Mouse (Mus musculus) MEL (cell line): ENCODE results near the gene Ezh1. TPM values are rescaled to one million over a fixed set of nuclear protein-coding genes. Genes with fewer than 3 reads are reported as not detected.

Experiments
- DNase-seq: peaks from one replicate; pipeline ENCODE4 v3.0.0; 2011; ENCODE audit warnings: low read depth, low spot score
- H3K27ac ChIP-seq: 2 replicates; pipeline ENCODE4 v1.5.1; 2012; ENCODE audit warnings: low read depth, mild to moderate bottlenecking, control low read depth, low read length, moderate library complexity; ENCODE audit not compliant: control insufficient read depth
- H3K27me3 ChIP-seq, 2 experiments: fragments of 150-350 bp in 1 of 2; sonication (generic) in 1 of 2; 2 replicates each; pipeline ENCODE4 v1.6.1; 2012; ENCODE audit warnings: low read length in 2 of 2, mild to moderate bottlenecking in 2 of 2, improper control_type of control experiment in 1 of 2, moderate library complexity in 1 of 2; ENCODE audit not compliant: insufficient read depth in 2 of 2, control insufficient read depth in 1 of 2
- H3K36me3 ChIP-seq, 2 experiments: 2 replicates each; pipeline ENCODE4 v1.6.1; 2012 to 2014; ENCODE audit warnings: low read length in 2 of 2, improper control_type of control experiment in 1 of 2, inconsistent platforms in 1 of 2, mild to moderate bottlenecking in 1 of 2; ENCODE audit not compliant: insufficient read depth in 2 of 2, control insufficient read depth in 1 of 2
- H3K4me1 ChIP-seq, 2 experiments: fragments of 150-350 bp in 1 of 2; sonication (generic) in 1 of 2; 2 replicates each; pipeline ENCODE4 v1.6.1; 2012; ENCODE audit warnings: low read length in 2 of 2, improper control_type of control experiment in 1 of 2, mild to moderate bottlenecking in 1 of 2; ENCODE audit not compliant: insufficient read depth in 2 of 2, control insufficient read depth in 1 of 2
- H3K4me3 ChIP-seq, 2 experiments: fragments of 150-350 bp in 1 of 2; sonication (generic) in 1 of 2; 2 replicates each; pipeline ENCODE4 v1.5.1; 2012; ENCODE audit warnings: low read depth in 2 of 2, low read length in 2 of 2, mild to moderate bottlenecking in 2 of 2, moderate library complexity in 2 of 2, control low read depth in 1 of 2, improper control_type of control experiment in 1 of 2; ENCODE audit not compliant: control insufficient read depth in 1 of 2, insufficient read depth in 1 of 2
- H3K79me2 ChIP-seq: 2 replicates; pipeline ENCODE4 v1.6.1; 2012; ENCODE audit warnings: mild to moderate bottlenecking, low read length, moderate library complexity; ENCODE audit not compliant: control insufficient read depth, poor library complexity, insufficient read depth
- H3K9ac ChIP-seq: 2 replicates; pipeline ENCODE4 v1.6.1; 2012; ENCODE audit warnings: low read depth, mild to moderate bottlenecking, control low read depth, low read length, moderate library complexity; ENCODE audit not compliant: control insufficient read depth, poor library complexity, severe bottlenecking
- H3K9me3 ChIP-seq: fragments of 150-350 bp; sonication (generic); replicated peaks from 2 replicates; pipeline ENCODE4 v1.6.1; 2012; ENCODE audit warnings: mild to moderate bottlenecking, low read length, improper control_type of control experiment, moderate library complexity; ENCODE audit not compliant: insufficient read depth
- CHD1 ChIP-seq: IDR thresholded peaks from 2 replicates; pipeline ENCODE4 v1.6.1; 2012; ENCODE audit warnings: low read depth, mild to moderate bottlenecking, inconsistent platforms, low read length, improper control_type of control experiment
- E2F4 ChIP-seq: IDR thresholded peaks from 2 replicates; pipeline ENCODE4 v1.6.1; 2011; ENCODE audit warnings: low read depth, low read length, improper control_type of control experiment, borderline replicate concordance
- ETS1 ChIP-seq: IDR thresholded peaks from 2 replicates; pipeline ENCODE4 v1.6.1; 2012; ENCODE audit warnings: low read depth, mild to moderate bottlenecking, inconsistent platforms, low read length, improper control_type of control experiment, moderate library complexity
- GABPA ChIP-seq: IDR thresholded peaks from 2 replicates; pipeline ENCODE4 v1.6.1; 2012; ENCODE audit warnings: low read depth, mild to moderate bottlenecking, inconsistent platforms, low read length, improper control_type of control experiment, moderate library complexity
- GATA1 ChIP-seq: IDR thresholded peaks from 2 replicates; pipeline ENCODE4 v1.6.1; 2011; ENCODE audit warnings: low read depth, low read length, improper control_type of control experiment
- KAT2A ChIP-seq: conservative IDR thresholded peaks from 2 replicates; pipeline ENCODE4 v1.6.1; 2012; ENCODE audit warnings: low read depth, low read length, improper control_type of control experiment, inconsistent platforms
- MAFK ChIP-seq: IDR thresholded peaks from 2 replicates; pipeline ENCODE4 v1.6.1; 2011; ENCODE audit warnings: low read depth, mild to moderate bottlenecking, low read length, improper control_type of control experiment, borderline replicate concordance
- MAZ ChIP-seq: IDR thresholded peaks from 2 replicates; pipeline ENCODE4 v1.6.1; 2012; ENCODE audit warnings: low read depth, mild to moderate bottlenecking, inconsistent platforms, low read length, improper control_type of control experiment
- MYB ChIP-seq: IDR thresholded peaks from 2 replicates; pipeline ENCODE4 v1.6.1; 2011; ENCODE audit warnings: mild to moderate bottlenecking, low read depth, low read length, improper control_type of control experiment
- NELFE ChIP-seq: IDR thresholded peaks from 2 replicates; pipeline ENCODE4 v1.6.1; 2011; ENCODE audit warnings: low read depth, low read length, improper control_type of control experiment
- POLR2AphosphoS2 ChIP-seq: IDR thresholded peaks from 2 replicates; pipeline ENCODE4 v1.6.1; 2011; ENCODE audit warnings: low read length, improper control_type of control experiment
- RAD21 ChIP-seq: IDR thresholded peaks from 2 replicates; pipeline ENCODE4 v1.6.1; 2011; ENCODE audit warnings: mild to moderate bottlenecking, low read depth, low read length, improper control_type of control experiment
- SIN3A ChIP-seq: IDR thresholded peaks from 2 replicates; pipeline ENCODE4 v1.6.1; 2012; ENCODE audit warnings: low read length, improper control_type of control experiment, inconsistent platforms
- TBP ChIP-seq: IDR thresholded peaks from 2 replicates; pipeline ENCODE4 v1.8.0; 2011; ENCODE audit warnings: low read depth, low read length, improper control_type of control experiment
- TCF12 ChIP-seq: IDR thresholded peaks from 2 replicates; pipeline ENCODE4 v1.6.1; 2014; ENCODE audit warnings: low read depth, mild to moderate bottlenecking, inconsistent platforms, low read length, improper control_type of control experiment, moderate library complexity
- UBTF ChIP-seq: IDR thresholded peaks from 2 replicates; pipeline ENCODE4 v1.6.1; 2012; ENCODE audit warnings: low read depth, mild to moderate bottlenecking, inconsistent platforms, low read length, improper control_type of control experiment, moderate library complexity, borderline replicate concordance; ENCODE audit not compliant: insufficient read depth
- USF2 ChIP-seq, 2 experiments: IDR thresholded peaks; 2 replicates each; pipeline ENCODE4 v1.6.1; 2011 to 2012; ENCODE audit warnings: improper control_type of control experiment in 2 of 2, low read length in 2 of 2, borderline replicate concordance in 1 of 2, inconsistent platforms in 1 of 2, low read depth in 1 of 2, mild to moderate bottlenecking in 1 of 2; ENCODE audit not compliant: insufficient read depth in 1 of 2
- polyA plus RNA-seq, 2 experiments: library from polyadenylated mRNA; stranded (reverse) in 1 of 2; unstranded in 1 of 2; fragments of >175 nt in 1 of 2; fragments of >200 nt in 1 of 2; gene quantifications; 2 replicates each; pipeline versions ENCODE4 v1.2.1 to v1.2.4; 2012; ENCODE audit warnings: low replicate concordance in 2 of 2, low read depth in 1 of 2; ENCODE audit not compliant: insufficient read length in 2 of 2, insufficient read depth in 1 of 2, missing spikeins in 1 of 2
- total RNA-seq: library from RNA; depleted of rRNA; stranded (reverse); fragments of 300-350 nt; gene quantifications from 2 replicates; pipeline ENCODE4 v1.2.3, GENCODE M21; 2012

Ezh1 gene
- total and polyA plus RNA-seq, 3 experiments = 5.0 to 8.4 TPM; not detected in 1

GRCm38 (mm10) chr11:101200986-101201385, 25.3 kb downstream of the Ezh1 start (continued):
- TF ChIP-seq UBTF = no peak
- TF ChIP-seq, all 39 proteins: peak for 4

- H3K36me3 ChIP-seq = no peaks in the 10 kb centered on the region; a peak in 1 of 4 replicates
- H3K9me3 ChIP-seq = no peaks in the 10 kb centered on the region
- no peak overlapping the region for H3K27ac ChIP-seq
- H3K4me3 ChIP-seq = no peak overlapping the region
- no peaks in the 10 kb centered on the region for H3K27me3 ChIP-seq
- no peaks in the 10 kb centered on the region for H3K79me2 ChIP-seq
- H3K9ac ChIP-seq = no peak overlapping the region
- DNase-seq = no peak
- H3K4me1 ChIP-seq = no peaks in the 10 kb centered on the region
- 0 out of 2 replicates have a peak, but pooled peaks have one; percentile 19 for TF ChIP-seq GATA1
- TF ChIP-seq SIN3A = no peak
- no peak for TF ChIP-seq E2F4
- no peak for TF ChIP-seq MYB
- no peak for TF ChIP-seq USF2 (IDR thresholded peaks at IDR 0.05; ENCODE audit: borderline replicate concordance in 1 of 2, insufficient read depth in 1 of 2, low read depth in 1 of 2, low read length in 2 of 2)
- TF ChIP-seq KAT2A = no peak
- TF ChIP-seq GABPA = no peak
- TF ChIP-seq ETS1 = no peak
These were observed 26.7 kb downstream of the Ezh1 start for GRCm38 (mm10) chr11:101199555-101199954.

- peaks cover 0 to 3% of the 10 kb centered on the region in 2 experiments; a peak in 3 of 4 replicates for H3K36me3 ChIP-seq
- DNase-seq = no peak
These were observed 30.1 kb downstream of the Ezh1 start for GRCm38 (mm10) chr11:101196175-101196574.

GRCm38 (mm10) chr11:101195571-101195970, 30.7 kb downstream of the Ezh1 start:
- Histone ChIP-seq H3K4me1 (peaks cover 4 to 11% of the 10 kb centered on the region in 2 experiments; a peak in 3 of 4 replicates), H3K27ac (no peak overlapping the region), H3K9ac (no peak overlapping the region), H3K79me2 (no peaks in the 10 kb centered on the region), H3K36me3 (peaks cover 0 to 8% of the 10 kb centered on the region in 2 experiments; a peak in 3 of 4 replicates), H3K4me3 (no peak overlapping the region), H3K27me3 (no peaks in the 10 kb centered on the region), H3K9me3 (no peaks in the 10 kb centered on the region)
- TF ChIP-seq RAD21 = no peak
- TF ChIP-seq MAFK = no peak
- no peak for TF ChIP-seq CHD1
- DNase-seq = no peak

More at GRCm38 (mm10) chr11:101196175-101196574, 30.1 kb downstream of the Ezh1 start:
- no peaks in the 10 kb centered on the region for H3K9me3 ChIP-seq
- H3K4me1 ChIP-seq = peaks cover 0 to 5% of the 10 kb centered on the region in 2 experiments; a peak in 2 of 4 replicates
- H3K27ac ChIP-seq = no peak overlapping the region
- H3K4me3 ChIP-seq = no peak overlapping the region
- no peaks in the 10 kb centered on the region for H3K27me3 ChIP-seq
- H3K9ac ChIP-seq = no peak overlapping the region
- H3K79me2 ChIP-seq = no peaks in the 10 kb centered on the region
- TF ChIP-seq UBTF = no peak
- TF ChIP-seq MAFK = no peak
- no peak for TF ChIP-seq TBP
- TF ChIP-seq TCF12 = no peak
- no peak for TF ChIP-seq NELFE
- TF ChIP-seq POLR2AphosphoS2 = no peak
- no peak for TF ChIP-seq MAZ
- no peak for TF ChIP-seq USF2 (IDR thresholded peaks at IDR 0.05; ENCODE audit: borderline replicate concordance in 1 of 2, insufficient read depth in 1 of 2, low read depth in 1 of 2, low read length in 2 of 2)
